Mouse (Mus musculus) stomach, postnatal 0 days (tissue): ENCODE data around the gene Ap2a1.

Experiments
- CTCF ChIP-seq: IDR thresholded peaks from 2 replicates; pipeline ENCODE4 v1.5.1; 2016; ENCODE audit warnings: antibody characterized with exemption, low read depth, mild to moderate bottlenecking, moderate library complexity
- EP300 ChIP-seq: optimal IDR thresholded peaks from 2 replicates; pipeline ENCODE3; 2016; ENCODE audit warnings: antibody characterized with exemption

- TF ChIP-seq CTCF (no peak), EP300 (no peak)
Measured at GRCm38 (mm10) chr7:44894175-44894574, 35.1 kb downstream of the Ap2a1 start.
